Mouse (Mus musculus) olfactory bulb, adult 2 months (tissue): Measurements from ENCODE around the gene Rhox4a2. TPM values are rescaled to one million over a fixed set of nuclear protein-coding genes. Genes with fewer than 3 reads are reported as not detected.
"Not testable (repeated sequence)": the region's sequence is repeated elsewhere in the genome, so short reads cannot be mapped to it uniquely, and the experiment has no call there.

Source experiments
- H3K27ac ChIP-seq: fragments of 200-500 bp; 2 replicates; pipeline ENCODE4 v1.5.1; 2012; ENCODE audit warnings: low read depth, low read length; ENCODE audit not compliant: insufficient read depth
- H3K4me1 ChIP-seq: fragments of 200-500 bp; 2 replicates; pipeline ENCODE4 v1.6.1; 2012; ENCODE audit warnings: low read length; ENCODE audit not compliant: control insufficient read depth, insufficient read depth
- H3K4me3 ChIP-seq: fragments of 200-500 bp; 2 replicates; pipeline ENCODE4 v1.5.1; 2012; ENCODE audit warnings: mild to moderate bottlenecking, low read depth, low read length, moderate library complexity; ENCODE audit not compliant: insufficient read depth
- WGBS: fragments of 180-500 bp; shearing (Covaris S2); methylation state at CpG from one replicate; pipeline ENCODE4 v1.1.7; 2018; 5-methylcytosine and 5-hydroxymethylcytosine counted together
- polyA plus RNA-seq: library from polyadenylated mRNA; stranded (reverse); fragments of >200 nt; gene quantifications from 2 replicates; pipeline ENCODE4 v1.2.4, GENCODE M21; 2012; ENCODE audit warnings: low replicate concordance; ENCODE audit not compliant: missing spikeins, insufficient read depth, insufficient read length

Rhox4a2 gene
- polyA plus RNA-seq, result not detected in 2 replicates

GRCm38 (mm10) chrX:37390548-37390947 is at the start of gene Rhox4a2:
Gene Rhox4a2, plus strand, starts transcription at chrX:37390848.
- not testable (repeated sequence) for H3K4me3 ChIP-seq, H3K27ac ChIP-seq, H3K4me1 ChIP-seq
- 100% methylated on average over 8 of the region's 16 CpGs for WGBS

GRCm38 (mm10) chrX:37379728-37380127 is 10.9 kb upstream of the Rhox4a2 start, which contains the start of gene Rhox3a2:
Gene Rhox3a2, plus strand, starts transcription at chrX:37380028.
- H3K4me1 ChIP-seq, H3K27ac ChIP-seq, H3K4me3 ChIP-seq: not testable (repeated sequence)
- WGBS, result no CpG with 5 or more reads among the region's 1 CpGs

- not testable (repeated sequence) for H3K27ac ChIP-seq, H3K4me3 ChIP-seq, H3K4me1 ChIP-seq
- WGBS, result no CpG with 5 or more reads among the region's 9 CpGs
These were observed 21.1 kb downstream of the Rhox4a2 start, which contains the start of gene Rhox2b for GRCm38 (mm10) chrX:37411767-37412166. Gene Rhox2b, plus strand, starts transcription at chrX:37412067.

- not testable (repeated sequence) for H3K4me1 ChIP-seq, H3K4me3 ChIP-seq, H3K27ac ChIP-seq
- 84% methylated on average over 14 of the region's 15 CpGs for WGBS
These were observed 41.5 kb downstream of the Rhox4a2 start, which contains the start of gene Rhox4b for GRCm38 (mm10) chrX:37432194-37432593. Gene Rhox4b, plus strand, starts transcription at chrX:37432494.

Other genes with a start within 250 kb of the Rhox4a2 start
- not detected in 2 replicates for gene Akap14, start 222.0 kb upstream of the Rhox4a2 start, polyA plus RNA-seq
- not detected in 2 replicates for gene Ndufa1, start 199.7 kb upstream of the Rhox4a2 start, polyA plus RNA-seq
- not detected in 2 replicates for gene Rnf113a1, start 199.6 kb upstream of the Rhox4a2 start, polyA plus RNA-seq
- not detected in 2 replicates for gene Gm9, start 179.8 kb upstream of the Rhox4a2 start, polyA plus RNA-seq
- not detected in 2 replicates for gene Rhox1, start 168.6 kb upstream of the Rhox4a2 start, polyA plus RNA-seq
- not detected in 2 replicates for gene Rhox2a, start 145.9 kb upstream of the Rhox4a2 start, polyA plus RNA-seq
- gene Rhox3a, start 140.9 kb upstream of the Rhox4a2 start, polyA plus RNA-seq, result not detected in 2 replicates
- not detected in 2 replicates for gene Rhox4a, start 125.5 kb upstream of the Rhox4a2 start, polyA plus RNA-seq
- gene Rhox3a2, start 10.8 kb upstream of the Rhox4a2 start, polyA plus RNA-seq, result not detected in 2 replicates
- gene Rhox2b, start 21.2 kb downstream of the Rhox4a2 start, polyA plus RNA-seq, result not detected in 2 replicates
- gene Rhox4b, start 41.6 kb downstream of the Rhox4a2 start, polyA plus RNA-seq, result not detected in 2 replicates
- not detected in 2 replicates for gene Rhox2c, start 62.8 kb downstream of the Rhox4a2 start, polyA plus RNA-seq
- gene Rhox3c, start 67.7 kb downstream of the Rhox4a2 start, polyA plus RNA-seq, result not detected in 2 replicates
- gene Rhox4c, start 89.5 kb downstream of the Rhox4a2 start, polyA plus RNA-seq, result not detected in 2 replicates
- not detected in 2 replicates for gene Rhox2d, start 102.6 kb downstream of the Rhox4a2 start, polyA plus RNA-seq
- gene Rhox4d, start 123.5 kb downstream of the Rhox4a2 start, polyA plus RNA-seq, result not detected in 2 replicates
- gene Rhox2e, start 139.6 kb downstream of the Rhox4a2 start, polyA plus RNA-seq, result not detected in 2 replicates
- gene Rhox3e, start 151.2 kb downstream of the Rhox4a2 start, polyA plus RNA-seq, result not detected in 2 replicates
- not detected in 2 replicates for gene Rhox4e, start 166.6 kb downstream of the Rhox4a2 start, polyA plus RNA-seq
- not detected in 2 replicates for gene Rhox2f, start 180.6 kb downstream of the Rhox4a2 start, polyA plus RNA-seq
- not detected in 2 replicates for gene Rhox3f, start 190.1 kb downstream of the Rhox4a2 start, polyA plus RNA-seq
- gene Rhox4f, start 216.9 kb downstream of the Rhox4a2 start, polyA plus RNA-seq, result not detected in 2 replicates
- gene Rhox3g, start 237.8 kb downstream of the Rhox4a2 start, polyA plus RNA-seq, result not detected in 2 replicates